Mouse (Mus musculus): Measurements from ENCODE around the gene Gm21738.
"Not testable (repeated sequence)": the region's sequence is repeated elsewhere in the genome, so short reads cannot be mapped to it uniquely, and the experiment has no call there.

Gene Gm21738

GRCm38 (mm10) chr14:19418830-19419229 lies at the start of gene Gm21738:
TSS of gene Gm21738 (minus strand) at chr14:19418930.
- DNase-seq: not testable (repeated sequence)

- DNase-seq: not testable (repeated sequence)
Observed at GRCm38 (mm10) chr14:19383741-19384140, 35.0 kb downstream of the Gm21738 start.
